Mouse (Mus musculus) CD4-positive, CD25-positive, alpha-beta regulatory T cell, adult 2 months (primary cell): Measurements from ENCODE around the gene Vegfb.
"Not testable (repeated sequence)": the region's sequence is repeated elsewhere in the genome, so short reads cannot be mapped to it uniquely, and the experiment has no call there.

ENCODE experiments used
- DNase-seq: peaks from one replicate; pipeline ENCODE4 v3.0.0-alpha.2; 2012; ENCODE audit warnings: low read depth, low spot score

Vegfb gene

GRCm38 (mm10) chr19:6992011-6992858 is 4.8 kb upstream of the Vegfb start, which contains the start of gene Dnajc4:
Dnajc4 (minus strand) TSS chr19:6992572.
- DNase-seq = peak; percentile 98

- not testable (repeated sequence) for DNase-seq
These were observed 3.7 kb upstream of the Vegfb start for GRCm38 (mm10) chr19:6991166-6991565.

GRCm38 (mm10) chr19:6990712-6991111 is 3.3 kb upstream of the Vegfb start:
- no peak for DNase-seq

GRCm38 (mm10) chr19:6989251-6989650 is 1.8 kb upstream of the Vegfb start:
- DNase-seq = no peak

GRCm38 (mm10) chr19:6987904-6988285 is 444 bp upstream of the Vegfb start:
- DNase-seq = no peak

- no peak for DNase-seq
These were observed 1.3 kb downstream of the Vegfb start for GRCm38 (mm10) chr19:6985951-6986708.

GRCm38 (mm10) chr19:6985300-6985699 is 2.2 kb downstream of the Vegfb start:
- DNase-seq = no peak

- DNase-seq = no peak
These were observed 3.8 kb downstream of the Vegfb start for GRCm38 (mm10) chr19:6983621-6984020.

GRCm38 (mm10) chr19:6981465-6981864 is 6.0 kb downstream of the Vegfb start:
- DNase-seq = no peak

GRCm38 (mm10) chr19:6980381-6981093 is 6.9 kb downstream of the Vegfb start, which contains the start of gene Fkbp2:
Fkbp2 (minus strand) TSS chr19:6980501.
- peak; percentile 99 for DNase-seq

- peak; percentile 99 for DNase-seq
These were observed 7.7 kb downstream of the Vegfb start for GRCm38 (mm10) chr19:6979486-6980380.

GRCm38 (mm10) chr19:6979001-6979479 is 8.4 kb downstream of the Vegfb start:
- DNase-seq = peak; percentile 62

- no peak for DNase-seq
These were observed 8.8 kb downstream of the Vegfb start for GRCm38 (mm10) chr19:6978639-6978974.

GRCm38 (mm10) chr19:6977759-6978638 is 9.5 kb downstream of the Vegfb start:
- no peak for DNase-seq

- DNase-seq = peak; percentile 70
These were observed 11.6 kb downstream of the Vegfb start, which contains the start of gene Plcb3 for GRCm38 (mm10) chr19:6975537-6976521. Plcb3 (minus strand) TSS chr19:6976470.

GRCm38 (mm10) chr19:6974211-6975205 is 12.9 kb downstream of the Vegfb start, which contains the start of gene Ppp1r14b:
Ppp1r14b (plus strand) TSS chr19:6974968.
- peak; percentile 86 for DNase-seq

- no peak for DNase-seq
These were observed 13.8 kb downstream of the Vegfb start for GRCm38 (mm10) chr19:6973581-6974190.
